Mouse (Mus musculus): ENCODE results near the gene Gal. TPM values are rescaled to one million over a fixed set of nuclear protein-coding genes. Genes with fewer than 3 reads are reported as not detected.

Gene Gal
- polyA plus RNA-seq, 1 experiment from 2014 or later = 4.4 TPM

DNA sequence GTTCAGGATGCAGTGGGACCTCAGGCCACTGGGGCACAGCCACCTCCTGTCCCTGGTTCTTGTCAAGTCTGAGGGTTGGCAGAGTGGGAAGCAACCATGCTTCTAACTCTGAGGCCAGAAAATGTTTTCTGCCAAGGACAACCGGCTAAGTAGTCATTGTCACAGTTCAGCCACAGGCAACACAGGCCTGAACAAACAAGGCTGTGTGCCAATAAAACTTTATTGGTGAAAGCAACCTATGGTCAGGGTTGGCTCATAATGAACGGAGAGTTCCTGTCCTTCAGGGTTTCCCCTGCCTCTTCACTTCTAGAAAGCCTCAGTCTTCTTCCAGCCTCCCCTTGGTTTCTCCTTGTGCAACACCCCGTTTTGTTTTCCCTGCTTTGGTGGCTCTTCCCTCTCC lies 21.5 kb upstream of the Gal start:
- DNase-seq (ENCODE audit: low spot score) = no peak
- WGBS = 83% methylated on average over 3 of the region's 3 CpGs
- no peaks in the 10 kb centered on the region for H3K36me3 ChIP-seq
- 0 out of 2 replicates have a peak, but pooled peaks cover 7% of the 10 kb centered on the region for H3K27me3 ChIP-seq (ENCODE audit: low read depth, poor library complexity, severe bottlenecking)
- no peak overlapping the region for H3K27ac ChIP-seq (replicated peaks)
- peaks cover 22% of the 10 kb centered on the region for H3K4me1 ChIP-seq
- 0 out of 2 replicates have a peak, but pooled peaks cover 3% of the 10 kb centered on the region for H3K9me3 ChIP-seq (replicated peaks)
- H3K4me3 ChIP-seq = no peak overlapping the region

DNA sequence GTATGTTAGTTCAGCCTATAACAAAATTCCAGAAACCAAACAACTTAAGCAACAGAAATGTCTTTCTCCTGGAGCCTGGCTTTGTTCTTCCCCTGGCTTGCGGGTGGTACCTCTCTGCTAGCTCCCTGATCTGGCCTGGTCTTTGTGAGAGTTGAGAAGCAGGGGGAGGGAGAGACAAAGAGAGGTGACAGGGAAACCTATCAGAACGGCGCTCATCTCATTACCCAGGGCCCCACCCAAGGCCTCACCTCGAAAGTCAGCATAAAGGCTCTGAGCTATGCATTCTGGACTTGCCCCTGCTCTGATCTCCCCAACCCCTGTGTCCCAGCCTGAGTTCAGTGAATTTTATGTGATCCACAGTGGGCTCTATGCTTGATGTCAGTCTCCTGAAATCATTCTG lies 20.3 kb upstream of the Gal start:
- no peak for DNase-seq (ENCODE audit: low spot score)
- Histone ChIP-seq H3K9me3 (replicated peaks) (0 out of 2 replicates have a peak, but pooled peaks cover 3% of the 10 kb centered on the region), H3K4me3 (no peak overlapping the region), H3K4me1 (peaks cover 22% of the 10 kb centered on the region), H3K27me3 (ENCODE audit: low read depth, poor library complexity, severe bottlenecking) (0 out of 2 replicates have a peak, but pooled peaks cover 6% of the 10 kb centered on the region), H3K27ac (replicated peaks) (no peak overlapping the region), H3K36me3 (no peaks in the 10 kb centered on the region)
- WGBS = 38% methylated on average over 4 of the region's 4 CpGs

DNA sequence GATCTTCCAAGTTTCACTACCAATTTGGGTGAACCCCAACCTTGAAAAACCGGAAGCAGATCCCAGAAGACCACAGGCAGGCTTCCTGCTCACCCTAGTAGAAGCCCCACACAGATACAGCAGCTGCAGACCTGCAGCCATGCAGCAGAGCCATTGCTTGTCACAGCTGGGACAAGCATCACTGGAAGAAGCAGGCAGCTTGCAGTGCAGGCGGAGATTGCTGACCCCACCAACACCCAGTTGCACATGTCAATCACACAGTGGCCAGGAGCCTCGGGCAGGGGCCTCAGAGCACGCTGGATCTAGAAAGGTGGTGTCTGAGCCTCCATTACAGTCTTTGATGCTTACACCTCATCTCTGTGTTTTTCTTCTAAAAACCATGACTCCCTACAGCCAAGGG lies 19.8 kb upstream of the Gal start:
- 0 out of 2 replicates have a peak, but pooled peaks cover 3% of the 10 kb centered on the region for H3K9me3 ChIP-seq (replicated peaks)
- peak overlapping the region; percentile 10; the same call in 1 of the 2 replicates for H3K27ac ChIP-seq (replicated peaks)
- H3K27me3 ChIP-seq (ENCODE audit: low read depth, poor library complexity, severe bottlenecking) = 0 out of 2 replicates have a peak, but pooled peaks cover 1% of the 10 kb centered on the region

DNA sequence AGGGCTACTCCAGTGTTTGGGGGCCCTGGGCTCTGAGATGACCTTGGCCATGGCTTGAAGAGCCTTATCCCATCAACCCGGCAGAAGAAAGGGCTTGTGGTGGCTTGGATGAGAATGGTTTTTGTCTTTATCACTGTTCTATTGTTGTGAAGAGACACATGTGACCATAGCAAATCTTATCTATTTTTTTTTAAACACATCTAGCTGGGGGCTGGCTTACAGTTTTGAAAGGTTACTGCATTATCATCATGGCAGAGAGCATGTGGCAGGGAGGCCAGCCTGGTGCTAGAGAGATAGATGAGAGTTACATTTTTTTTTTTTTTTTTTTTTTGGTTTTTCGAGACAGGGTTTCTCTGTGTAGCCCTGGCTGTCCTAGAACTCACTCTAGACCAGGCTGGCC lies 17.6 kb upstream of the Gal start:
- Histone ChIP-seq H3K36me3 (no peaks in the 10 kb centered on the region), H3K27me3 (ENCODE audit: low read depth, poor library complexity, severe bottlenecking) (no peaks in the 10 kb centered on the region), H3K9me3 (replicated peaks) (0 out of 2 replicates have a peak, but pooled peaks cover 3% of the 10 kb centered on the region), H3K27ac (replicated peaks) (no peak overlapping the region), H3K4me3 (no peak overlapping the region), H3K4me1 (peaks cover 28% of the 10 kb centered on the region)
- no peak for DNase-seq (ENCODE audit: low spot score)
- WGBS = 83% methylated on average over 1 of the region's 2 CpGs

More for the DNA sequence above, 19.8 kb upstream of the Gal start:
- H3K4me1 ChIP-seq = peaks cover 26% of the 10 kb centered on the region
- DNase-seq (ENCODE audit: low spot score) = no peak
- H3K4me3 ChIP-seq = no peak overlapping the region
- WGBS = 37% methylated on average over 4 of the region's 4 CpGs
- no peaks in the 10 kb centered on the region for H3K36me3 ChIP-seq

DNA sequence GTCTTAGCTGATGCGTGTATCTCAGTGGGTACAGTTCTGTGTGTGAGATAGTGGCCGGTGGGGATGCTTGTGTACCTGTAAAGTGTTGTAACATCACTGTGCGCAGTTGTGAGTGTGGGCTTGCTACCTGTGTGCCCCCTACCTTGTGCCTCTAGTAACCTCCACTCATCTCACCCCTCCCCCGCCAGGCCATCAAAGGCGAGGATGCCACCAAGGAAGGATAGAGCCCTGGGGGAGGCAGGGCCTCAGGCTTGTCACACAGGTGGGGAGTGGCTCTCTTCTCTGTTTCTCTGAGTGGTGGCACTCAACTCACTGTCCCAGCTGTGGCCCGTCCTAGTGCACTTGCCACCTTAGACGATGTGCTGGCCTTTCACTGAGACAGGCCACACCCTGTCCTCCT lies 16.7 kb upstream of the Gal start:
- Histone ChIP-seq H3K27me3 (ENCODE audit: low read depth, poor library complexity, severe bottlenecking) (no peaks in the 10 kb centered on the region), H3K27ac (replicated peaks) (no peak overlapping the region), H3K4me3 (no peak overlapping the region), H3K36me3 (no peaks in the 10 kb centered on the region), H3K9me3 (replicated peaks) (0 out of 2 replicates have a peak, but pooled peaks cover 3% of the 10 kb centered on the region), H3K4me1 (peaks cover 28% of the 10 kb centered on the region)
- 70% methylated on average over 7 of the region's 7 CpGs for WGBS
- no peak for DNase-seq (ENCODE audit: low spot score)

DNA sequence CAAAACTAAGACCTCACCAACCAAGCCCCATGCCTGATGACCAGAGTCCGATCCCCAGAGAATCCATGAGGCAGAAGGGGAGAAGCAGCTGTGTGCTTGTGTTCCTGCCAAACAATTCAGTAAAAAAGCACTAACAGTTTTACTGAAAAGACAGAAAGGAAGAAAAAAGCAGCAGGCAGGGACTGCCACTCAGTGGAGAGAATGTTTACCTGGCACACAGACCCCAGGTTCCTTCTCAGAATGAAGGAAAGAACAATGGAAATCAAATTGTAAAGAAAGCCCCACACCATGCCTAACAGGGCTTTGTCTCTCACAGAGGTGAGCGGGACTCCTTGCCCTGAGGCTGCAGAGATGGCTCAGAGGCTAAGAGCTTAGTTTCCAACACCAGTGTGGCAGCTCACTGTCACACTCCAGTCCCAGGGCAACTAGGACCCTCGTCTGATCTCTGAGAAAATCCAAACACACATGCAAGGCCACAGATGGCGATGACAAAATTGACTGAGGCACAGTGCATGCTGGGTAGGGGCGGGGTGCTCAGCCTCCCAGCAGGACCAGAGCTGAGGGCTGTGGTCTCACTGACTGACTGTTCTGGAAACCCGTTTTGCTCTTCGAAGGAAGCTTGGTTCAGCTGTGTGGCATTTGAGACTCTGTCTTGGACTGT lies 14.9 kb upstream of the Gal start:
- Histone ChIP-seq H3K9me3 (replicated peaks) (0 out of 2 replicates have a peak, but pooled peaks cover 3% of the 10 kb centered on the region), H3K27me3 (ENCODE audit: low read depth, poor library complexity, severe bottlenecking) (no peaks in the 10 kb centered on the region), H3K4me3 (no peak overlapping the region), H3K27ac (replicated peaks) (peak overlapping the region; percentile 68), H3K36me3 (no peaks in the 10 kb centered on the region), H3K4me1 (peaks cover 20% of the 10 kb centered on the region)
- DNase-seq (ENCODE audit: low spot score) = no peak
- WGBS = 57% methylated on average over 7 of the region's 7 CpGs

DNA sequence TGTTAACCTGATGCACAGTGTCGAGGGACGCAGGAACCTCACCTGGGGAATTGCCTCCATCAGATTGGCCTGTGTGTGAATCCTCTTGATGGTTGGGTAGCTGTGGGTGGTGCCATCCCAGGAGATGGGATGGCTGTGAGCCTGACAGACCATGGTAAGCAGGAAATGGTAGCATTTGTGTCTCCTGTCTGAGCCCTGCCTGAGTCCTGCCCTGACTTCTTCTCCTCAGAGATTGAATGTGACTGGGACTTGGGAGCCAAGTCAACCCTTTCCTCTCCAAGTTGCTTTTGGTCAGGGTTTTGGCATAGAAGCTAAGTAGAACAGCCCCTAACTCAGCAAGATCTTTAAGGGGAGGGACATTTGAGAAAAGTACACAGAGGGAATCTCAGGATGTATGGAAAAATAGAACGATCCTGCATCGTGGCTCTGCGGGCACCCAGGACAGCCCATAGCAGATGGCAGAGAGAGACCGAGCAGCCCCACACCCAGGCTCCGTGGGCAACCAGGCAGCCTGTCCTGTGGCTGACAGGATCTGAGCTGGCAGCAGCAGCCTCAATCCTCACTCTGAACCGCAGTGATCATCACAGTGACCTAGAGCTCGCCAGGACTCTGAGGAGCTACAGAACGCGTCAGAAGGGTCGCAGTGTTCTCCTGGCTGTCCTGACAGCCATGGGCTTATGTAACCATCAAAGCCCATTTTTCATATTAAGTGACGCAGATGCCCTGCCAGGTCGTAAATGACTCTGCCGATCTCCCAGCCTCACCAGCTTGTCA lies 13.9 kb upstream of the Gal start:
- no peak for DNase-seq (ENCODE audit: low spot score)
- no peak overlapping the region for H3K4me3 ChIP-seq
- H3K9me3 ChIP-seq (replicated peaks) = peaks cover 3% of the 10 kb centered on the region; the same call in 1 of the 2 replicates
- H3K27me3 ChIP-seq (ENCODE audit: low read depth, poor library complexity, severe bottlenecking) = no peaks in the 10 kb centered on the region
- H3K27ac ChIP-seq (replicated peaks) = peak overlapping the region; percentile 49; the same call in 1 of the 2 replicates
- peaks cover 10% of the 10 kb centered on the region for H3K4me1 ChIP-seq
- H3K36me3 ChIP-seq = no peaks in the 10 kb centered on the region
- WGBS = 93% methylated on average over 15 of the region's 15 CpGs

DNA sequence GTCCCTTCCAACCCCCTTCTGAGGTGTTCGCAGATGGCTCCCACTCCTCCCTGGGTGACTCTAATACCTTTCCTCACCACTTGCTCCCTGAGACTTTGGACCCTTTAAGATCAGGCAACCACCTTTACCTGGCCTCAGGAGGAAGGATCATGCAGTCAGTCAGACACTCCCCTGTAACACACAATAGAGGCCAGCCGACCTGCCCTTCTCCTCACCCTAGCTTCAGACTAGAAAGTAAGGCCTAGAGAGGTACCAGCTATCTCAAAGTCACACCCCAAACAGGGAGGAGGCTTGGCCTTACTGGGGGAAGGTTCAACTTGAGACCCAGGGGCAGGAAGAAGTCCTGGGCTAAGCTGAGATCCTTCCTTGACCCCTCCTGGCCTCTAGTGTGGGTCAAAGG lies 9.9 kb upstream of the Gal start:
- Histone ChIP-seq H3K9me3 (replicated peaks) (no peaks in the 10 kb centered on the region; the same call in 1 of the 2 replicates), H3K27ac (replicated peaks) (no peak overlapping the region), H3K36me3 (no peaks in the 10 kb centered on the region), H3K4me3 (no peak overlapping the region), H3K4me1 (peaks cover 3% of the 10 kb centered on the region), H3K27me3 (ENCODE audit: low read depth, poor library complexity, severe bottlenecking) (no peaks in the 10 kb centered on the region)
- no peak for DNase-seq (ENCODE audit: low spot score)
- 89% methylated on average over 2 of the region's 2 CpGs for WGBS

DNA sequence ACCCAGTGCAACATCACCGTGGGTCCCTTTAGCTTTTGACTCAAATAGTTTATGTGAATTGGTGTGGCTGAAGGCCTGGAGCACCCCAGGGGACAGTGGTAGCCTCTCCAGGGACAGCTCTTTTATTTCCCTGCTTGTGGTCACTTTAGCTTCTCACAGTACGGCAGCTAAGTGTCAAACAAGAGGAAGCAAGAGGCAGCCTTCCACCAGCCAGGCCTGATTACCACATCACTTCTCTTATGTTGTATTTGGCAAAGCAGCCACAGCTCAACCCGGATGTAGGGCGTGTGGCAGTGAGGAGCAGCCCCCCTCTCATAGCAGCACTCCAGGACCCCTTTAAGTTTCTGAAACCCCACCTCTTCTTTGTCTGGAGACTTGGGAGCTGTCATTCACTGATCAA lies 8.6 kb upstream of the Gal start:
- no peak overlapping the region for H3K4me3 ChIP-seq
- 77% methylated on average over 4 of the region's 4 CpGs for WGBS
- H3K27ac ChIP-seq (replicated peaks) = no peak overlapping the region
- H3K36me3 ChIP-seq = no peaks in the 10 kb centered on the region
- no peak for DNase-seq (ENCODE audit: low spot score)
- H3K27me3 ChIP-seq (ENCODE audit: low read depth, poor library complexity, severe bottlenecking) = no peaks in the 10 kb centered on the region
- no peaks in the 10 kb centered on the region for H3K4me1 ChIP-seq
- H3K9me3 ChIP-seq (replicated peaks) = no peaks in the 10 kb centered on the region; the same call in 1 of the 2 replicates

DNA sequence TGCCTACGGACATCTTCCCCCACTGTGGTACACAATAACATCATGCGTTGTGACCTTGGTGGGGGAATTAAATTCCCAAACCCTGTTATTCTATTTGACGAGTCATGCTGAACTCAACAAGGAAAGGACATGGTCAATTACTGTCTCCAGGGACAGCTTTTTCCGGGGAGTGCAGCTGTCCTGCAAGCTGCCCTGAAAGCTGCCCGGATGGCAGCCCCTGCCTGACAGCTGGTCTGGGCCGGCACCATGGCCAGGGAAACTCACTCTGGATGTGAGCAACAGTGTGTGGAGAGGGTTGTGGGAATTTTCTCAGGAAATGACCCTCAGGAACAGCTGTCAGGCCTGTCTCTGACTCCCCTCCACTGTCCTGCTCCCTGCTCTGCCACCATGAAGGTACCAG lies 8.1 kb upstream of the Gal start:
- WGBS = 75% methylated on average over 6 of the region's 6 CpGs

DNA sequence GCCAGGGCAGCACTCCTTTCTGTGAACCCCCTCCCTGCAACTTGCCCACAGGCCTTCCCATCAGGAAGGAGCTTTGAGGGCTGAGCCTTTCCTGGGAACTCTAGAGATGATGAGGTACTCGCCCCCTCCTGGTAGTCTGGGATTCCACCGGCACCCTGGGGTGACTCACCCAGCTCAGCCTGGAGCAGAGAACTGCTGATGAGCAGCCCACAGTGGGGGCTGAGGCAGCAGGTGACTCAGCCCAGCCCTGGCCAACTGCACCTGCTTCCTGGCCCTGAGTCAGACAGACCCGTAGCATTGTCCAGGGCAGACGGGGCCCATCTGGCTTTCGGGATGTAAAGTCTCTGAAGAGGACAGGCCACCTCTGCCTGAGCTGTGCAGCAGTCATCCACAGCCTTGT lies 4.9 kb upstream of the Gal start:
- H3K9me3 ChIP-seq (replicated peaks) = no peaks in the 10 kb centered on the region; the same call in 1 of the 2 replicates
- H3K4me3 ChIP-seq = no peak overlapping the region
- H3K27ac ChIP-seq (replicated peaks) = no peak overlapping the region
- no peaks in the 10 kb centered on the region for H3K36me3 ChIP-seq
- WGBS = 66% methylated on average over 5 of the region's 5 CpGs
- peaks cover 6% of the 10 kb centered on the region for H3K4me1 ChIP-seq
- H3K27me3 ChIP-seq (ENCODE audit: low read depth, poor library complexity, severe bottlenecking) = peaks cover 19% of the 10 kb centered on the region
- DNase-seq (ENCODE audit: low spot score) = no peak

More for the DNA sequence above, 8.1 kb upstream of the Gal start:
- no peak for DNase-seq (ENCODE audit: low spot score)
- Histone ChIP-seq H3K4me1 (no peaks in the 10 kb centered on the region), H3K4me3 (no peak overlapping the region), H3K36me3 (no peaks in the 10 kb centered on the region), H3K27ac (replicated peaks) (no peak overlapping the region), H3K27me3 (ENCODE audit: low read depth, poor library complexity, severe bottlenecking) (no peaks in the 10 kb centered on the region), H3K9me3 (replicated peaks) (no peaks in the 10 kb centered on the region; the same call in 1 of the 2 replicates)

DNA sequence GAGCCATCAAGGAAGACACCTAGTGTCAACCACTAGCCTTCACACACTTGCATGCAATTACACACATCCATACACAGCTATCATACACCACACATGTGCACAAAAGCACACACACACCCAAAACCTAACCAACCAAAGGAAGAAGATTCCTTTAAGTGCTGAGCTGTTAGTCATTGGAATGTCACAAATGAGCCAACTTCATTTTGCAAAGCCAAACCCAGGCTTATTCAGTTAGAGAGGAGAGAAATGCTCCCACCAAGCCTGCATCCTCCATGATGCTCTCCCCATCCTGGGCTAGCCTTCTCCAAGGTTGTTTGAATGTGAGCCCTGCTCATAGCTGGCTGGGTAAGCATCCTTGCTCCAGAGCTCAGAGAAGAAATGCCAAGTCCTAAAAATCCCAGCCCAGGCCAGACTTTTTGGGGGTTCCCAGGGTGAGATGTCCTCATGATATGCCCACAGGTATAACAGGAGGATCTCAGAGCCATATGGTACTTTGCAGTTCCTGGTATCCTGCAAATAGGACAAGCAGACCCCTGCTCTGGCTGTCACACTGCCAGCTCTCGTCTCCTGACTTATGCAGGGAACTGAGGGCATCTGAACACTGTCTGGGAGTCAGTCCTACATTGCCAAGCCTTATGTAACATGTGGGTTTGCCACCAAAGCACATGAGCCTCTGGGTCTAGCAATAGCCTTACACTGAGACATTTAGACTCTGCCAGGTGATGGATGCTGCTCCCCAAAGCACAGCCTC lies 8.6 kb downstream of the Gal start:
- no peak for DNase-seq (ENCODE audit: low spot score)
- WGBS = 58% methylated on average over 1 of the region's 1 CpGs

More for the DNA sequence above, 8.6 kb downstream of the Gal start:
- Histone ChIP-seq H3K4me3 (no peak overlapping the region), H3K4me1 (no peaks in the 10 kb centered on the region), H3K27ac (replicated peaks) (no peak overlapping the region), H3K9me3 (replicated peaks) (no peaks in the 10 kb centered on the region), H3K36me3 (no peaks in the 10 kb centered on the region), H3K27me3 (ENCODE audit: low read depth, poor library complexity, severe bottlenecking) (no peaks in the 10 kb centered on the region)
